ENCODE assay signal across 8 mouse cellular contexts in genomic region chr6:128761144-128761540, GRCm38 (mm10). TPM values are rescaled to one million over a fixed set of nuclear protein-coding genes. Genes with fewer than 3 reads are reported as not detected.
DNase-seq lines count a peak whose midpoint lies in the region; ATAC-seq and TF ChIP-seq lines count a peak whose summit lies in the region.

No protein-coding gene starts in this region.

- DNase-seq in heart, adult 8-10 months (ENCODE audit: low spot score) = no peak
- DNase-seq in Patski (ENCODE audit: low read depth, low spot score) = no peak
- DNase-seq in heart, postnatal 0 days (ENCODE audit: low spot score) = no peak
- DNase-seq in urinary bladder, postnatal 4 days (ENCODE audit: low spot score in 2 of 2) = no peak
- no peak for DNase-seq in left cerebral cortex, adult 8-10 months (ENCODE audit: low spot score in 2 of 2)
- DNase-seq in adrenal gland, postnatal 36 days = no peak

- 38% methylated on average over 5 of the region's 5 CpGs for WGBS in heart, embryonic 14.5 days
- 48% methylated on average over 5 of the region's 5 CpGs for WGBS in heart, postnatal 0 days
- WGBS in midbrain, embryonic 12.5 days = 45% methylated on average over 5 of the region's 5 CpGs

- TF ChIP-seq EP300 in heart, postnatal 0 days (IDR thresholded peaks at IDR 0.05; ENCODE audit: low read depth) = no peak

- in situ Hi-C loops in Patski (cut with MboI; ENCODE audit: low pct_unique_long_range_greater_than_20kb) = loop anchor here (5.0 kb wide), 1 partner anchor 36 kb away; no protein-coding TSS in a partner anchor

- POLR2A ChIA-PET in Patski (lab: Charles Lee) = no interaction called here

- no peaks in the 10 kb centered on the region for H3K4me1 ChIP-seq in heart, embryonic 14.5 days (ENCODE audit: control insufficient read depth in 2 of 2, insufficient read depth in 2 of 2, low read length in 2 of 2)
- H3K4me1 ChIP-seq in heart, postnatal 0 days (ENCODE audit: control insufficient read depth, insufficient read depth) = no peaks in the 10 kb centered on the region
- H3K4me1 ChIP-seq in midbrain, embryonic 12.5 days = no peaks in the 10 kb centered on the region

- no peaks in the 10 kb centered on the region for H3K27me3 ChIP-seq in heart, embryonic 14.5 days (ENCODE audit: control insufficient read depth, insufficient read depth, low read length)
- H3K27me3 ChIP-seq in Patski = no peaks in the 10 kb centered on the region
- H3K27me3 ChIP-seq in heart, postnatal 0 days (ENCODE audit: control insufficient read depth, insufficient read depth, low read length) = no peaks in the 10 kb centered on the region
- no peaks in the 10 kb centered on the region for H3K27me3 ChIP-seq in midbrain, embryonic 12.5 days

- CTCF ChIA-PET in Patski (lab: Charles Lee) = interaction anchor here (0.7 to 1.5 kb wide), 2 partner anchors 38 to 39 kb away, joined by 3 to 5 read pairs; no protein-coding TSS in a partner anchor

- H3K4me3 ChIP-seq in heart, embryonic 14.5 days (ENCODE audit: control insufficient read depth in 1 of 2, insufficient read depth in 1 of 2, low read depth in 1 of 2, low read length in 2 of 2) = peak overlapping the region; percentile 72 to 82
- H3K4me3 ChIP-seq in heart, postnatal 0 days (ENCODE audit: low read depth, low read length) = peak overlapping the region; percentile 67
- H3K4me3 ChIP-seq in midbrain, embryonic 12.5 days = peak overlapping the region; percentile 60

- peak overlapping the region; percentile 55 for H3K4me2 ChIP-seq in heart, embryonic 14.5 days (ENCODE audit: low read length)
- peak overlapping the region; percentile 42 for H3K4me2 ChIP-seq in heart, postnatal 0 days (ENCODE audit: low read depth, low read length)
- peak overlapping the region; percentile 48 for H3K4me2 ChIP-seq in midbrain, embryonic 12.5 days (replicated peaks)

- ATAC-seq in heart, embryonic 14.5 days (ENCODE audit: insufficient number of reproducible peaks, insufficient read depth, low FRiP score, low read depth) = no peak
- ATAC-seq in Patski = peak; percentile 0
- ATAC-seq in heart, postnatal 0 days (ENCODE audit: insufficient read depth, low read depth) = no peak
- ATAC-seq in midbrain, embryonic 12.5 days (ENCODE audit: low FRiP score, low read depth) = no peak

- H3K9me3 ChIP-seq in heart, embryonic 14.5 days (ENCODE audit: control insufficient read depth, low read length) = no peaks in the 10 kb centered on the region
- no peaks in the 10 kb centered on the region for H3K9me3 ChIP-seq in heart, postnatal 0 days (replicated peaks; ENCODE audit: control insufficient read depth, low read length)
- H3K9me3 ChIP-seq in midbrain, embryonic 12.5 days = no peaks in the 10 kb centered on the region

- no peak overlapping the region for H3K27ac ChIP-seq in heart, embryonic 14.5 days (replicated peaks in 1 of 2; ENCODE audit: control insufficient read depth in 1 of 2, insufficient read depth in 1 of 2, low read depth in 2 of 2, low read length in 2 of 2)
- no peak overlapping the region for H3K27ac ChIP-seq in heart, postnatal 0 days (ENCODE audit: low read depth)
- no peak overlapping the region; the same call in 1 of the 2 replicates for H3K27ac ChIP-seq in midbrain, embryonic 12.5 days (replicated peaks)

- no peaks in the 10 kb centered on the region for H3K36me3 ChIP-seq in heart, embryonic 14.5 days (ENCODE audit: control insufficient read depth, insufficient read depth, low read length)
- no peaks in the 10 kb centered on the region for H3K36me3 ChIP-seq in heart, postnatal 0 days (replicated peaks; ENCODE audit: control insufficient read depth, insufficient read depth, low read length)
- no peaks in the 10 kb centered on the region for H3K36me3 ChIP-seq in midbrain, embryonic 12.5 days

- H3K9ac ChIP-seq in heart, embryonic 14.5 days (ENCODE audit: low read length) = no peak overlapping the region; the same call in none of the 2 replicates
- H3K9ac ChIP-seq in heart, postnatal 0 days (replicated peaks; ENCODE audit: low read depth, low read length) = no peak overlapping the region
- H3K9ac ChIP-seq in midbrain, embryonic 12.5 days (replicated peaks) = no peak overlapping the region

- TF ChIP-seq CTCF in Patski (IDR thresholded peaks at IDR 0.05) = no peak
- no peak for TF ChIP-seq CTCF in heart, postnatal 0 days (IDR thresholded peaks at IDR 0.05; ENCODE audit: low read depth)

RNA-seq across cellular contexts. Expression of gene Klrb1c, which starts 27.9 kb away (rescaled TPM):
- polyA plus RNA-seq in heart, embryonic 14.5 days (2014; fragmentation: Nextera tagmentation; extraction: Ambion mirVana) = not detected in 2 replicates
- under 1 TPM in 3 of 4 experiments, not detected in 1; 0.14 to 0.32 (median 0.31) TPM for total RNA-seq in heart, adult 8-10 months (2022)
- not detected for polyA plus RNA-seq in Patski (2021)
- not detected in 2 replicates for total RNA-seq in heart, postnatal 0 days (2014; rRNA removed; ENCODE audit: low replicate concordance)
- not detected in 2 replicates for polyA plus RNA-seq in heart, postnatal 0 days (2015; fragmentation: Nextera tagmentation; extraction: Ambion mirVana)
- not detected in 2 replicates for polyA plus RNA-seq in midbrain, embryonic 12.5 days (2016; fragmentation: Nextera tagmentation; extraction: Ambion mirVana)
- under 1 TPM in 1 of 4 experiments, not detected in 3; 0.25 TPM for total RNA-seq in left cerebral cortex, adult 8-10 months (2022)
- under 1 TPM; 0.16 to 0.20 TPM for total RNA-seq in adrenal gland, postnatal 36 days (2021)

RNA-seq across cellular contexts. Expression of gene Klrb1, which starts 38.3 kb away (rescaled TPM):
- not detected in 2 replicates for polyA plus RNA-seq in heart, embryonic 14.5 days (2014; fragmentation: Nextera tagmentation; extraction: Ambion mirVana)
- not detected for total RNA-seq in heart, adult 8-10 months (2022)
- polyA plus RNA-seq in Patski (2021) = not detected
- not detected in 2 replicates for total RNA-seq in heart, postnatal 0 days (2014; rRNA removed; ENCODE audit: low replicate concordance)
- polyA plus RNA-seq in heart, postnatal 0 days (2015; fragmentation: Nextera tagmentation; extraction: Ambion mirVana) = not detected in 2 replicates
- not detected in 2 replicates for polyA plus RNA-seq in midbrain, embryonic 12.5 days (2016; fragmentation: Nextera tagmentation; extraction: Ambion mirVana)
- total RNA-seq in left cerebral cortex, adult 8-10 months (2022) = not detected
- total RNA-seq in adrenal gland, postnatal 36 days (2021) = not detected
